Mouse (Mus musculus) cortical plate, adult 2 months (tissue): Measurements from ENCODE around the gene Ucp3.

Experiments
- CTCF ChIP-seq: fragments of 200-500 bp; IDR thresholded peaks from 2 replicates; pipeline ENCODE4 v1.5.1; 2011; ENCODE audit warnings: mild to moderate bottlenecking, control low read depth, low read length; ENCODE audit not compliant: insufficient read depth; ENCODE audit errors: extremely low read depth
- POLR2A ChIP-seq: fragments of 200-500 bp; IDR thresholded peaks from 2 replicates; pipeline ENCODE4 v1.6.1; 2011; ENCODE audit warnings: mild to moderate bottlenecking, low read length, control low read depth; ENCODE audit not compliant: insufficient read depth; ENCODE audit errors: extremely low read depth

- TF ChIP-seq CTCF (no peak), POLR2A (no peak)
Observed at GRCm38 (mm10) chr7:100535831-100536230, 63.0 kb downstream of the Ucp3 start.
